Mouse (Mus musculus): Measurements from ENCODE around the gene Slc25a34. TPM values are rescaled to one million over a fixed set of nuclear protein-coding genes. Genes with fewer than 3 reads are reported as not detected.
A peak's percentile ranks its signal among the peaks of the same experiment; 100 is the strongest.

Gene Slc25a34
- total RNA-seq (2014; fragmentation: Nextera tagmentation) (not detected in 2 replicates), total RNA-seq (2017) (not detected in 2 replicates)

- no peak for ATAC-seq (replicated peaks; ENCODE audit: poor library complexity, severe bottlenecking)
Observed at GRCm38 (mm10) chr4:141623666-141624065, at the start of gene Slc25a34. TSS of gene Slc25a34 (minus strand) at chr4:141623821.

- no peak for ATAC-seq (replicated peaks; ENCODE audit: poor library complexity, severe bottlenecking)
Observed at GRCm38 (mm10) chr4:141672325-141672724, 48.7 kb upstream of the Slc25a34 start.

GRCm38 (mm10) chr4:141671389-141671788 lies 47.8 kb upstream of the Slc25a34 start:
- no peak for ATAC-seq (replicated peaks; ENCODE audit: poor library complexity, severe bottlenecking)

DNA sequence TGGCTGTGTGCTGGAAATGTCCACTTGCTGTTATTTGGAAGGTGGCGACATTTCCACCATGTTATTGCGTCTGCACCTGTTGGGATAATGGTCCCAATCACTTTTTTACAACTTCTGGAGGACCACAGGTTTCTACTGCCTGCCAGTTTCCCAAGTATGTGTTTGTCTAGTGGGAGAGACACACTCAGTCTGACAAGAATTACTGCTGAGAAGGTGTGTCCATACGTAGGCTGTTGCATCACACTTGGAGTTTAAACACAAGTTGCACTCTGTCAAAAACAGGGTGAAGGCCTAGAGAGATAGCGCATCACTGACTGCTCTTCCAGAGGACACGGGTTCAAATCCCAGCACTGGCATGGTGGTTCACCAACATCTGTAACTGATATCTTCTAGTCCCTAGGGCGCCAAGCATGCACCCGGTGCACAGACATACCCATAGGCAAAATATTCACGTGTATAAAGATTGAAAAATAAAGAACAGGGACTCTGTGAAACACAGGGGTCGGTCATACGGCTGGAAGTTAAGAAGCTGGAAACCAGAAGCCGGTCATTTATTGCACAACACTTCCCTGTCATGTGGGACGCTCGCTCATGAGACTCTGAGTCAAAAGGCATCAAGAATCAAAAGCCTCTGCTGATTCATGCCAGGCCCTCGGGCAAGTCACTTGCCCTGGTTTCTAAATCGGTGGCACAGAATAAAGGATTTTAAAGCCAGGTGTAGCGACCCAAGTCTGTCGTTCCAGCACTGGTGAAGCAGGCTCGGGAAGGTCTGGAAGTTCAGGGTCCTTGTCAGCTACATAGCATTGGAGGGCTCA lies 46.5 kb upstream of the Slc25a34 start:
- ATAC-seq (replicated peaks; ENCODE audit: poor library complexity, severe bottlenecking), result peak; percentile 95

- ATAC-seq (replicated peaks; ENCODE audit: poor library complexity, severe bottlenecking), result no peak
Observed at GRCm38 (mm10) chr4:141664799-141665198, 41.2 kb upstream of the Slc25a34 start, which contains the start of gene Plekhm2. TSS of gene Plekhm2 (minus strand) at chr4:141664899.

DNA sequence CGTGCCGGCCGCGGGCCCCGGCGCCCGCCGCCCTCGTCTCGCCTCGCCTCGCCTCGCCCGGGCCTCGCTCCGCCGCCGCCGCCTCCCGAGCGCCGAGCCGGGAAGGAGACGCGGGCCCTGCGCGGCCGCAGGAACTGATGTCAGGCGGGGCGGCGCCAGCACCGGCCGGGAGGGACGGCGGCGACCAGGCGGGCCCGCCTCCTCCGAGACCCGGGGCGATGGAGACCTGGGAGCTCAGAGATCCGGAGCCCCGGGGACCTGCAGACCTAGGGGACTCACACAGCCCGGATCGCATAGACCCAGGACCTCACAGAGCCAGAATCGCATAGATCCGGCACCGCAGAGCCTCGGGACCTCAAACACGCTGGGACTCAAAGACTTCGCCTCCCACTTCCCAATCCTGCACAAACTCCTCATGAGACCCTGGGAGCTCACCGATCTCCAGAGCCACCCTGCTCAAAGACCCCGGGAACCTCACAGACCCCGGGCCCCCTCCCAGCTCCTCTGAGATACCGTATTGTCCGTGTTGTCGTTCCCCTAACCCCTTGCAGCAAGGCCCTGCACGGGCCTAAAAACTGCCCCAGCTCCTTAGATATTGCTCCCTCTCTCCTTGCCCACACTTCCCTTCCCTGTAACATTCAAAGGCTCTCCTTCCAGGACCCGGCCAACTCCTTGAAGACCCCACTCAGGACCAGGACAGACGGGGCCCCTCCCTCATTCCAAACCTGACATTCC lies 40.6 kb upstream of the Slc25a34 start:
- peak; percentile 89 for ATAC-seq (replicated peaks; ENCODE audit: poor library complexity, severe bottlenecking)

DNA sequence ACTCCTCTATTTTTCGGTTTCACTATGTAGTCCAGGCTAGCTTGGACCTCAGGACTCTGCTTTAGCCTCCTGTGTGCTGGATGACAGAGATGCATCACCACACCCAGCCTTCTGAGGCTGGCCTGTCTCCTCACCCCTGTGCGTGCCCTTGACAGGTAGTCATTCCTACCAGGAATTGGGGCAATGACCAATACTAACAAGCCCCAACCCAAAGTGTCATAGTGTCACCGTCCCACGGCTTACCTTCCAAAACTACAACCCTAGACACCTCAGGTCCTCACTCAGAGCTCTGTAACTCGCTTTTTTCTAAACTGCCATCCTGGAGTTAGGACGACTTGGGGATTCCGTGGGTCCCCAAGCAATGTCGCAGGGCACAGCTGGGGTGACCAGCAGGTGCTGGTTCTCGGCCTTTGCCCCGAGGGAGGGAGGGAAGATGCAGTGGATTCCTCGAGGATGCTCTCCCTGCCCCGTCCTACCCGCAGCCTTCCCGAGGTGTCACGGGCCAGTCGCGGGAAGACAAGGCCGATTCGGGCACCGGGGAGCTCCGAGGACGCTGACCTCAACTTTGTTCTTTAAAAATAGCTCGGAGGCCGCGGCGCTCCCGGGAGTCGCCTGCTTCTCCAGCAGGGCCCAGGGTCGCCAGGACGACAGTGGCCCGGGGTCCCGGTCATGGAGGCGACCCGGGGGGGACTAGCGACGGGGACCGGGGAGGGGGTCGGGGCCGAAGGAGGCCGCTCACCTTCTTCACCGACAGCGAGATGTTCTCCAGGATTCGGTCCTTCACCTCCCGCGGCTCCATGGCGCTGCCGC lies 39.7 kb upstream of the Slc25a34 start:
- ATAC-seq (replicated peaks; ENCODE audit: poor library complexity, severe bottlenecking), result peak; percentile 19

- ATAC-seq (replicated peaks; ENCODE audit: poor library complexity, severe bottlenecking), result no peak
Observed at GRCm38 (mm10) chr4:141660884-141661283, 37.3 kb upstream of the Slc25a34 start.

- no peak for ATAC-seq (replicated peaks; ENCODE audit: poor library complexity, severe bottlenecking)
Observed at GRCm38 (mm10) chr4:141659739-141660138, 36.1 kb upstream of the Slc25a34 start.

DNA sequence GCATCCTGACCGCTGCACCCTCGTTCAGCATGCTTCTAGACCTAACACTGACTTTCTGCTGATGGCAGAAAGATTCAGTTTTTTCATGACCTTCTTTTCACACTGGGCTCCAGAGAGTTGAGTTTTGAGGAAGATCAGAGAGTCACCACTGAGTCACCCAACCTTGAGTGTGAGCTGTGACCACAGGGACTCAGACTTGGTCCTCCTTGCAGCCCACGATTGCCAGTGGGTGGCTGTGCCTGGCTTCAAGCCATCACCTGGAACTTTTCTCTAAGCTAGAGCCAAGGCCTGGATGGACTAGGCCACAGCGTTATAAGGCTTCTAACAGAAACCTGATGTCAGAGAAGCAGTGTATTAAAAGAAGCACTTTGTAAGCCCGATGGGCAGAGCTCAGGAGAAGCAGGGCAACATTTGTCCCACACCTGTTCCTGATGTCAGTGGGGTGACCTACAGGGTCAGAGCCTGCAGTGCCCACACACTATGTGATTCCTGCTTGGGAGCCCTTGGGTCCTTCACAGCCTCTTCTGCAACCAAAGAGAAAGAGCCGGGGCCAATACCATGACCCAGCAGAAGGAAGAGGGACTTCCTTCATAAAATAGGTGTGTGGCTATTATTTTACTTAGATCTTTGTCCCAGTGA lies 35.3 kb upstream of the Slc25a34 start:
- no peak for ATAC-seq (replicated peaks; ENCODE audit: poor library complexity, severe bottlenecking)

- no peak for ATAC-seq (replicated peaks; ENCODE audit: poor library complexity, severe bottlenecking)
Observed at GRCm38 (mm10) chr4:141656932-141657331, 33.3 kb upstream of the Slc25a34 start.

GRCm38 (mm10) chr4:141655908-141656608 lies 32.4 kb upstream of the Slc25a34 start:
- ATAC-seq (replicated peaks; ENCODE audit: poor library complexity, severe bottlenecking), result peak; percentile 86

DNA sequence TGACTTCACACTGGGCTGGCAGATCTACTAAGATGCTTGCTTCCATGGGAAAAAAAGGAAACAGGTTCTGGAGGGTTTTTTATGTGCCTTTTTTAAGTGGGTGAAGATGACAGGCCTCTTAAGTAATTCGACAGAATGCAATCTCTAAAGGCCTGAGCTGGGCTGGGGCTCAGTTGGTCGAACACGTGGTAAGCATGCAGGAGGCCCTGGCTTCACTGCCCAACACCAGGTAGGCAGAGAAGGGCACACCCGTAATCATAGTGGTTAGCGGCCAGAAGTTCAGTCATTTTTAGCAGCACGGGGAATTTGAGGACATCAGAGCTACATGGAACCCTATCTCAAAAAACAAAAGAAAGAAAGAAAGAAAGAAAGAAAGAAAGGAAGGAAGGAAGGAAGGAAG lies 30.9 kb upstream of the Slc25a34 start:
- ATAC-seq (replicated peaks; ENCODE audit: poor library complexity, severe bottlenecking), result no peak

- no peak for ATAC-seq (replicated peaks; ENCODE audit: poor library complexity, severe bottlenecking)
Observed at GRCm38 (mm10) chr4:141653813-141654212, 30.2 kb upstream of the Slc25a34 start.

DNA sequence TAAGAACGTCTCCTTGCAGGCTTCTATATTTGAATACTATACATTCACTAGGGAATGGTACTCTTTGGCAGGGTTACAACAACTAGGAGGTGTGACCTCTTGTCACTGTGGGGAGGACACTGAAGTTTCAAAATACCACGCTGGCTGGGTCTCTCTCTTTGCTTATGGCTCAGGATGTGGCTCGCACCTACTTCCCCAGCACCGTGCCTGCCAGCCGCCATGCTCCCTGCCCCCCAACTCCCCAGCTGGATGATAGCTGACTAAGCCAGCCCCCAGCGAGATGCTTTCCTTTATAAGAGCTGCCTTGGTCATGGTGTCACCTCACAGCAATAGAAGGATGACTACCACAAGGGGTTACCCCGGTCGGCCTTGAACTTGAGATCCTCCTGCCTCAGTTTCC lies 29.4 kb upstream of the Slc25a34 start:
- peak; percentile 52; the same call in 1 of the 2 replicates for ATAC-seq (replicated peaks; ENCODE audit: poor library complexity, severe bottlenecking)

DNA sequence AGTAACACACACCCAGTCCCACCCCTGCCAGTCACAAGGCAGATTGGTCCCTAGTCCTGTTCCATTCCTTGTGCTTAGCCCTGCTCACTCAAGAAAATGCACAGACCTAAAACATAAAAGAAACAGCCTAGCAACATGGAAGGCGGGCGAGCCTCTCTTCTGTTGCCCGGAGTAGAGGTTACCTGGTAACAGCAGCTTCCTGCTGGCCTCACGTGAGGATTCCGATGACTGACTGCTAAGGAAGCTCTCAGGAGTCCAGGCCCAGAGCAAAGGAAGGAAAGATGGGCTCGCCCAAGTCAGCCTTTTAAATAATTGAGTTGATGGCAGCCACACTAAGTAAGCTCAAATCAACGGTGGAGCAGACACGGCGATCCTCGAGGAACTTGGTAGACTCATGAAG lies 28.3 kb upstream of the Slc25a34 start:
- no peak for ATAC-seq (replicated peaks; ENCODE audit: poor library complexity, severe bottlenecking)

DNA sequence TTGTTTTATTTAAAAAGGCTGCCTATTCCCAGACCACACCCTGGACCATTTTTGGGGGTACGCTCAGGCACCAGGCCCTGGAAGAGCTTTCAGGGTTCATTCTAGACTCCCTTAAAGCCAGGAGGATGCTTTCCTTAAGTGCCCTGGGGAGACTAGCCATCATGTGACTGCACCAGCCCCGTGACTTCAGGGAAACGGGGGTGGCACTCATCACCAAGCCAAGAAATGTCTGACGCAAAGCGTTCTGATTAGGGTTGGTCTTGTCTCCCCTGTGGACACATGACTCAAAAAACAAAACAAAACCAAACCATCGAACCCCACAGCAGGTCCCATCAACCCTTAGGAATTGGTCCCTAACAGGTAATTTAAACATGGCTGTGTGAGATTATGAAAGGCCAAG lies 27.7 kb upstream of the Slc25a34 start:
- ATAC-seq (replicated peaks; ENCODE audit: poor library complexity, severe bottlenecking), result no peak

GRCm38 (mm10) chr4:141649244-141649643 lies 25.6 kb upstream of the Slc25a34 start:
- ATAC-seq (replicated peaks; ENCODE audit: poor library complexity, severe bottlenecking), result no peak

GRCm38 (mm10) chr4:141648262-141648661 lies 24.6 kb upstream of the Slc25a34 start:
- no peak for ATAC-seq (replicated peaks; ENCODE audit: poor library complexity, severe bottlenecking)

Data from granulocyte monocyte progenitor cell, adult 5-6 weeks (primary cell).